Mouse (Mus musculus): ENCODE results near the gene Psd.

- TF ChIP-seq POLR2A (IDR thresholded peaks at IDR 0.05; ENCODE audit: extremely low read depth, insufficient read depth, low read length) (no peak), CTCF (IDR thresholded peaks at IDR 0.05; ENCODE audit: low read depth, low read length) (no peak)
Measured at GRCm38 (mm10) chr19:46310312-46310865, 16.6 kb downstream of the Psd start.

Measured in liver, adult 2 months (tissue).